Comparison of ENCODE assay signal across 10 mouse cellular contexts in genomic region chr16:32189109-32189508, GRCm38 (mm10). TPM values are rescaled to one million over a fixed set of nuclear protein-coding genes. Genes with fewer than 3 reads are reported as not detected.
DNase-seq lines count a peak whose midpoint lies in the region; ATAC-seq and TF ChIP-seq lines count a peak whose summit lies in the region.
"Had no signal": no experiment of that assay in that cellular context is flagged by ENCODE, and none has a peak within 500 bp of the region (broad histone marks: within the 10 kb centered on the region; RNA-seq: fewer than 3 reads in every experiment).

No protein-coding gene starts in this region.

- intact Hi-C loops in heart, postnatal 25 days (cut with DNase I): no loop called here
- intact Hi-C loops in gastrocnemius, postnatal 14 days (cut with DNase I; ENCODE audit: low total_unique reads): no loop called here

- no peaks in the 10 kb centered on the region for H3K36me3 ChIP-seq in G1E (replicated peaks)
- H3K36me3 ChIP-seq in liver, embryonic 15.5 days (replicated peaks): no peaks in the 10 kb centered on the region
- H3K36me3 ChIP-seq: limb, embryonic 15.5 days had no signal

- TF ChIP-seq CTCF in G1E (IDR thresholded peaks at IDR 0.05; ENCODE audit: low read depth, low read length): no peak

- ATAC-seq in G1E (ENCODE audit: extremely low read depth, insufficient number of reproducible peaks, low FRiP score, poor library complexity, severe bottlenecking): no peak
- ATAC-seq in liver, embryonic 15.5 days (ENCODE audit: insufficient read depth): no peak
- no peak for ATAC-seq in inflammation-experienced regulatory T-cells, adult 6 months

- 20% methylated on average over 6 of the region's 6 CpGs for WGBS in liver, embryonic 15.5 days (ENCODE audit: insufficient replicate concordance)

- H3K27me3 ChIP-seq in G1E (ENCODE audit: insufficient read depth, low read length): peaks cover 14% of the 10 kb centered on the region
- no peaks in the 10 kb centered on the region for H3K27me3 ChIP-seq in liver, embryonic 15.5 days
- H3K27me3 ChIP-seq: limb, embryonic 15.5 days had no signal

- peak; percentile 58 for DNase-seq in heart, adult 8-10 months (ENCODE audit: low spot score)
- no peak for DNase-seq in heart, postnatal 25 days (ENCODE audit: low spot score)
- DNase-seq in G1E (ENCODE audit: low spot score): peak; percentile 15
- DNase-seq in gastrocnemius, postnatal 14 days: peak; percentile 23
- DNase-seq in thymus, postnatal 14 days: peak; percentile 53
- DNase-seq in urinary bladder, adult 18-20 months (ENCODE audit: low spot score in 2 of 2): no peak

- 0 out of 2 replicates have a peak overlapping the region, but pooled peaks have one; percentile 13 for H3K4me2 ChIP-seq in liver, embryonic 15.5 days
- H3K4me2 ChIP-seq: limb, embryonic 15.5 days had no signal

- 0 out of 2 replicates have a peak overlapping the region, but pooled peaks have one; percentile 30 for H3K27ac ChIP-seq in liver, embryonic 15.5 days (replicated peaks)
- H3K27ac ChIP-seq: limb, embryonic 15.5 days had no signal

- no peak overlapping the region for H3K4me3 ChIP-seq in G1E (ENCODE audit: low read depth, low read length)
- H3K4me3 ChIP-seq in liver, embryonic 15.5 days (replicated peaks): no peak overlapping the region
- H3K4me3 ChIP-seq: limb, embryonic 15.5 days had no signal

- H3K4me1 ChIP-seq in G1E (ENCODE audit: insufficient read depth, low read depth, low read length): peaks cover 16% of the 10 kb centered on the region
- 0 out of 2 replicates have a peak, but pooled peaks cover 3% of the 10 kb centered on the region for H3K4me1 ChIP-seq in liver, embryonic 15.5 days (replicated peaks)
- H3K4me1 ChIP-seq: limb, embryonic 15.5 days had no signal

- no peaks in the 10 kb centered on the region for H3K9me3 ChIP-seq in G1E (replicated peaks)
- H3K9me3 ChIP-seq in liver, embryonic 15.5 days (replicated peaks): no peaks in the 10 kb centered on the region
- H3K9me3 ChIP-seq: limb, embryonic 15.5 days had no signal

- no peak overlapping the region for H3K9ac ChIP-seq in liver, embryonic 15.5 days
- H3K9ac ChIP-seq: limb, embryonic 15.5 days had no signal

RNA-seq across cellular contexts. Expression of gene Bex6, which starts 9.5 kb away (rescaled TPM):
- total RNA-seq in heart, adult 8-10 months (2022): not detected
- not detected for total RNA-seq in heart, postnatal 25 days (2021)
- not detected in 2 replicates for total RNA-seq in G1E (2014; fragmentation: Nextera tagmentation)
- not detected in 2 replicates for total RNA-seq in G1E (2017)
- not detected in 2 replicates for polyA plus RNA-seq in G1E (2012)
- total RNA-seq in gastrocnemius, postnatal 14 days (2021): not detected
- polyA plus RNA-seq in liver, embryonic 15.5 days (2015; fragmentation: Nextera tagmentation; extraction: Ambion mirVana): 1.3 and 1.5 TPM in 2 replicates
- polyA plus RNA-seq in inflammation-experienced regulatory T-cells, adult 6 months (2017; shearing (Covaris generic)): under 1 TPM in 2 of 3 experiments, not detected in 1; 0.38 to 0.63 TPM
- total RNA-seq: gastrocnemius, postnatal 36 days had no signal

RNA-seq across cellular contexts. Expression of gene Nrros, which starts 23.7 kb away (rescaled TPM):
- 1 to 10 TPM; 3.5 to 4.6 (median 3.5) TPM for total RNA-seq in heart, adult 8-10 months (2022)
- total RNA-seq in heart, postnatal 25 days (2021): 1 to 10 TPM; 5.3 to 5.6 TPM
- total RNA-seq in G1E (2014; fragmentation: Nextera tagmentation) (88.7 and 94.5 TPM in 2 replicates), G1E (2017) (101 and 123 TPM in 2 replicates)
- 104 and 127 TPM in 2 replicates for polyA plus RNA-seq in G1E (2012)
- total RNA-seq in gastrocnemius, postnatal 14 days (2021): 1 to 10 TPM; 5.3 to 5.6 TPM
- 24.1 and 24.5 TPM in 2 replicates for polyA plus RNA-seq in liver, embryonic 15.5 days (2015; fragmentation: Nextera tagmentation; extraction: Ambion mirVana)
- polyA plus RNA-seq in inflammation-experienced regulatory T-cells, adult 6 months (2017; shearing (Covaris generic)): 10 to 100 TPM; 42.7 to 71.0 (median 53.2) TPM

RNA-seq across cellular contexts. Expression of gene Fbxo45, which starts 57.8 kb away (rescaled TPM):
- 10 to 100 TPM; 11.4 to 14.0 (median 13.2) TPM for total RNA-seq in heart, adult 8-10 months (2022)
- 10 to 100 TPM; 12.8 to 13.1 TPM for total RNA-seq in heart, postnatal 25 days (2021)
- 15.7 and 18.8 TPM in 2 replicates for total RNA-seq in G1E (2014; fragmentation: Nextera tagmentation)
- 25.6 and 29.8 TPM in 2 replicates for total RNA-seq in G1E (2017)
- 5.9 and 6.1 TPM in 2 replicates for polyA plus RNA-seq in G1E (2012)
- 10 to 100 TPM in 1 of 2 experiments, 1 to 10 TPM in 1; 9.4 to 10.2 TPM for total RNA-seq in gastrocnemius, postnatal 14 days (2021)
- polyA plus RNA-seq in liver, embryonic 15.5 days (2015; fragmentation: Nextera tagmentation; extraction: Ambion mirVana): 4.9 and 6.3 TPM in 2 replicates
- polyA plus RNA-seq in inflammation-experienced regulatory T-cells, adult 6 months (2017; shearing (Covaris generic)): 1 to 10 TPM; 5.1 to 5.7 (median 5.5) TPM

RNA-seq across cellular contexts. Expression of gene Wdr53, which starts 57.9 kb away (rescaled TPM):
- 1 to 10 TPM; 3.8 to 8.3 (median 7.3) TPM for total RNA-seq in heart, adult 8-10 months (2022)
- 1 to 10 TPM; 7.2 to 7.8 TPM for total RNA-seq in heart, postnatal 25 days (2021)
- total RNA-seq in G1E (2014; fragmentation: Nextera tagmentation) (9.9 and 15.4 TPM in 2 replicates), G1E (2017) (24.9 and 26.3 TPM in 2 replicates)
- polyA plus RNA-seq in G1E (2012): 13.5 and 14.2 TPM in 2 replicates
- total RNA-seq in gastrocnemius, postnatal 14 days (2021): 1 to 10 TPM; 5.1 to 5.6 TPM
- polyA plus RNA-seq in liver, embryonic 15.5 days (2015; fragmentation: Nextera tagmentation; extraction: Ambion mirVana): 10.3 and 11.1 TPM in 2 replicates
- 10 to 100 TPM; 16.3 to 19.8 (median 16.7) TPM for polyA plus RNA-seq in inflammation-experienced regulatory T-cells, adult 6 months (2017; shearing (Covaris generic))

Comparison
In these comparisons a context has a peak if more than half of its experiments do, and no peak if none do; other contexts are left out.
1. DNase-seq: peak in heart, adult 8-10 months (single experiment), G1E (single experiment), gastrocnemius, postnatal 14 days (single experiment) and thymus, postnatal 14 days (single experiment); none in heart, postnatal 25 days (single experiment) and urinary bladder, adult 18-20 months (0 of 2).
2. RNA of gene Nrros, which starts 23.7 kb away (total RNA-seq): 88.7 to 123 TPM in G1E; 5.3 to 5.6 TPM in gastrocnemius, postnatal 14 days, 5.3 to 5.6 TPM in heart, postnatal 25 days and 3.5 to 4.6 TPM in heart, adult 8-10 months; every median in the first group is over 10 times any median in the second.